Mouse (Mus musculus) kidney, postnatal 0 days (tissue): Measurements from ENCODE around the gene Bbx. TPM values are rescaled to one million over a fixed set of nuclear protein-coding genes. Genes with fewer than 3 reads are reported as not detected.

Source experiments
- ATAC-seq: fragments of 200-750 bp; cut with Nextera tagmentation; replicated peaks from 2 replicates; pipeline ENCODE4 v1.8.0; 2017; ENCODE audit warnings: low read depth, moderate number of reproducible peaks, moderate TSS enrichment, moderate library complexity; ENCODE audit not compliant: low FRiP score
- DNase-seq: peaks from one replicate; pipeline ENCODE4 v3.0.0-alpha.2; 2016; ENCODE audit warnings: low spot score
- H3K27ac ChIP-seq: fragments of 300-500 bp; sonication (generic); 2 replicates; pipeline ENCODE4 v1.5.1; 2014; ENCODE audit warnings: mild to moderate bottlenecking
- H3K27me3 ChIP-seq: fragments of 300-500 bp; sonication (generic); 2 replicates; pipeline ENCODE4 v1.6.1; 2014; ENCODE audit warnings: low read length, mixed read lengths; ENCODE audit not compliant: insufficient read depth
- H3K36me3 ChIP-seq: fragments of 300-500 bp; sonication (generic); 2 replicates; pipeline ENCODE4 v1.6.1; 2014; ENCODE audit warnings: low read length, mixed read lengths; ENCODE audit not compliant: insufficient read depth
- H3K4me1 ChIP-seq: fragments of 300-500 bp; sonication (generic); replicated peaks from 2 replicates; pipeline ENCODE4 v1.6.1; 2014; ENCODE audit warnings: antibody characterized with exemption, low read length, mixed read lengths; ENCODE audit not compliant: insufficient read depth
- H3K4me2 ChIP-seq: fragments of 300-500 bp; sonication (generic); 2 replicates; pipeline ENCODE4 v1.6.1; 2014; ENCODE audit warnings: mild to moderate bottlenecking, low read length, moderate library complexity, mixed read lengths
- H3K4me3 ChIP-seq: fragments of 300-500 bp; sonication (generic); replicated peaks from 2 replicates; pipeline ENCODE4 v1.5.1; 2014; ENCODE audit warnings: low read depth, low read length
- H3K9ac ChIP-seq: fragments of 300-500 bp; sonication (generic); 2 replicates; pipeline ENCODE4 v1.6.1; 2014; ENCODE audit warnings: low read depth, low read length
- H3K9me3 ChIP-seq: fragments of 300-500 bp; sonication (generic); replicated peaks from 2 replicates; pipeline ENCODE4 v1.6.1; 2016; ENCODE audit warnings: low read length, inconsistent platforms, mixed read lengths
- CTCF ChIP-seq: IDR thresholded peaks from 2 replicates; pipeline ENCODE4 v1.5.1; 2016; ENCODE audit warnings: antibody characterized with exemption, low read depth, mild to moderate bottlenecking, moderate library complexity
- WGBS: fragments of 180-500 bp; shearing (Covaris S2); extraction: QIAGEN DNeasy Blood & Tissue Kit; methylation state at CpG from one replicate; pipeline ENCODE4 v1.1.7; 2014; 5-methylcytosine and 5-hydroxymethylcytosine counted together
- polyA plus RNA-seq: library from polyadenylated mRNA; unstranded; fragments of >200 nt; fragmentation: Nextera tagmentation; extraction: Ambion mirVana; gene quantifications from 2 replicates; pipeline ENCODE4 v1.2.1, GENCODE M21; 2015

Bbx gene
- 25.5 and 36.0 TPM in 2 replicates for polyA plus RNA-seq

GRCm38 (mm10) chr16:50432062-50432878, at the start of gene Bbx:
TSS of gene Bbx (minus strand) at chr16:50432390.
- DNase-seq (peak; percentile 95), ATAC-seq (peak; percentile 97)
- Histone ChIP-seq H3K36me3 (no peaks in the 10 kb centered on the region), H3K4me2 (peak within 1 kb of the TSS; percentile 99), H3K9ac (peak within 1 kb of the TSS; percentile 94), H3K4me1 (no peaks in the 10 kb centered on the region), H3K9me3 (no peaks in the 10 kb centered on the region), H3K27me3 (no peaks in the 10 kb centered on the region), H3K4me3 (peak within 1 kb of the TSS; percentile 96), H3K27ac (peak within 1 kb of the TSS; percentile 99)
- WGBS = under 1% methylated on average over 43 of the region's 55 CpGs
- no peak for TF ChIP-seq CTCF

- Histone ChIP-seq H3K4me1 (no peaks in the 10 kb centered on the region; the same call in 1 of the 2 replicates), H3K36me3 (no peaks in the 10 kb centered on the region), H3K4me2 (peak overlapping the region; percentile 26), H3K9me3 (no peaks in the 10 kb centered on the region), H3K27ac (no peak overlapping the region), H3K9ac (no peak overlapping the region), H3K27me3 (no peaks in the 10 kb centered on the region), H3K4me3 (no peak overlapping the region)
- no peak for DNase-seq
- no peak for TF ChIP-seq CTCF
- WGBS = 61% methylated on average over 7 of the region's 7 CpGs
- no peak for ATAC-seq
Observed at GRCm38 (mm10) chr16:50481892-50482291, 49.7 kb upstream of the Bbx start.

- H3K9me3 ChIP-seq = no peaks in the 10 kb centered on the region
- 74% methylated on average over 5 of the region's 5 CpGs for WGBS
- no peak for TF ChIP-seq CTCF
- H3K4me1 ChIP-seq = no peaks in the 10 kb centered on the region; the same call in 1 of the 2 replicates
- H3K36me3 ChIP-seq = no peaks in the 10 kb centered on the region
- DNase-seq (no peak), ATAC-seq (no peak)
- H3K4me3 ChIP-seq = no peak overlapping the region
- H3K27ac ChIP-seq = no peak overlapping the region
- H3K4me2 ChIP-seq = no peak overlapping the region
- H3K27me3 ChIP-seq = no peaks in the 10 kb centered on the region
- H3K9ac ChIP-seq = no peak overlapping the region
Observed at GRCm38 (mm10) chr16:50481341-50481740, 49.2 kb upstream of the Bbx start.

- H3K36me3 ChIP-seq = no peaks in the 10 kb centered on the region
- H3K27ac ChIP-seq = no peak overlapping the region
- H3K4me3 ChIP-seq = no peak overlapping the region
- no peaks in the 10 kb centered on the region; the same call in 1 of the 2 replicates for H3K4me1 ChIP-seq
- 94% methylated on average over 1 of the region's 1 CpGs for WGBS
- H3K9me3 ChIP-seq = no peaks in the 10 kb centered on the region
- no peak overlapping the region for H3K4me2 ChIP-seq
- ATAC-seq (no peak), DNase-seq (no peak)
- H3K27me3 ChIP-seq = no peaks in the 10 kb centered on the region
- H3K9ac ChIP-seq = no peak overlapping the region
- TF ChIP-seq CTCF = no peak
Observed at GRCm38 (mm10) chr16:50478695-50479094, 46.5 kb upstream of the Bbx start.

- Histone ChIP-seq H3K4me2 (no peak overlapping the region), H3K27ac (no peak overlapping the region), H3K36me3 (no peaks in the 10 kb centered on the region), H3K4me1 (no peaks in the 10 kb centered on the region; the same call in 1 of the 2 replicates), H3K27me3 (no peaks in the 10 kb centered on the region), H3K4me3 (no peak overlapping the region), H3K9me3 (no peaks in the 10 kb centered on the region), H3K9ac (no peak overlapping the region)
- DNase-seq (no peak), ATAC-seq (no peak)
- WGBS = 91% methylated on average over 6 of the region's 6 CpGs
- TF ChIP-seq CTCF = no peak
Observed at GRCm38 (mm10) chr16:50477628-50478027, 45.4 kb upstream of the Bbx start.

GRCm38 (mm10) chr16:50462226-50462870, 30.2 kb upstream of the Bbx start:
- WGBS = 27% methylated on average over 10 of the region's 10 CpGs
- TF ChIP-seq CTCF = no peak
- no peaks in the 10 kb centered on the region for H3K36me3 ChIP-seq
- DNase-seq (no peak), ATAC-seq (no peak)
- no peaks in the 10 kb centered on the region for H3K9me3 ChIP-seq
- no peak overlapping the region for H3K27ac ChIP-seq
- no peak overlapping the region for H3K4me3 ChIP-seq
- H3K4me1 ChIP-seq = no peaks in the 10 kb centered on the region
- no peak overlapping the region for H3K9ac ChIP-seq
- 0 out of 2 replicates have a peak overlapping the region, but pooled peaks have one; percentile 25 for H3K4me2 ChIP-seq
- H3K27me3 ChIP-seq = no peaks in the 10 kb centered on the region
